In genomic region chr10:56753576-56753975, GRCm38 (mm10) we compare ENCODE assay signal across 15 mouse cellular contexts.
DNase-seq lines count a peak whose midpoint lies in the region; TF ChIP-seq lines count a peak whose summit lies in the region.
"Had no signal": no experiment of that assay in that cellular context is flagged by ENCODE, and none has a peak within 500 bp of the region (broad histone marks: within the 10 kb centered on the region; RNA-seq: fewer than 3 reads in every experiment).

No protein-coding gene starts in this region.

- TF ChIP-seq CTCF in gastrocnemius, adult 2 months (IDR thresholded peaks at IDR 0.05), result no peak
- TF ChIP-seq CTCF in layer of hippocampus, adult 2 months (conservative IDR thresholded peaks at IDR 0.05), result no peak

- H3K27ac ChIP-seq in gastrocnemius, adult 2 months, result peak overlapping the region; percentile 66
- peak overlapping the region; percentile 63; the same call in 1 of the 2 replicates for H3K27ac ChIP-seq in layer of hippocampus, adult 2 months
- H3K27ac ChIP-seq: embryonic facial prominence, embryonic 12.5 days; forebrain, embryonic 15.5 days; hindbrain, embryonic 13.5 days had no signal

- H3K4me3 ChIP-seq in gastrocnemius, adult 2 months, result no peak overlapping the region
- no peak overlapping the region for H3K4me3 ChIP-seq in layer of hippocampus, adult 2 months
- H3K4me3 ChIP-seq: embryonic facial prominence, embryonic 12.5 days; forebrain, embryonic 15.5 days; heart, embryonic 12.5 days; hindbrain, embryonic 13.5 days had no signal

- DNase-seq in gastrocnemius, adult 2 months, result no peak
- DNase-seq in gastrocnemius, adult 18-20 months (ENCODE audit: low spot score), result no peak
- DNase-seq in layer of hippocampus, adult 2 months (ENCODE audit: low spot score in 2 of 2), result no peak
- DNase-seq in layer of hippocampus, adult 8-10 months (ENCODE audit: low spot score in 2 of 2), result no peak
- DNase-seq in adrenal gland, postnatal 36 days, result peak; percentile 36
- no peak for DNase-seq in urinary bladder, postnatal 36 days (ENCODE audit: low spot score in 2 of 2)
- DNase-seq in thymus, postnatal 10 days (ENCODE audit: low spot score in 2 of 2), result no peak
- DNase-seq: cerebellum, adult 11-12 months; cerebellum, adult 9-10 months; cerebellum, postnatal 25 days; gastrocnemius, postnatal 14 days had no signal

- intact Hi-C loops in gastrocnemius, adult 2 months (cut with DNase I), result loop anchor here (10.0 kb wide), 1 partner anchor 69 kb away; no protein-coding TSS in a partner anchor

Comparison
In these comparisons a context has a peak if more than half of its experiments do, and no peak if none do; other contexts are left out.
1. DNase-seq: peak in adrenal gland, postnatal 36 days (2 of 2); none in gastrocnemius, adult 2 months (single experiment), gastrocnemius, adult 18-20 months (single experiment), layer of hippocampus, adult 2 months (0 of 2), layer of hippocampus, adult 8-10 months (0 of 2), urinary bladder, postnatal 36 days (0 of 2) and thymus, postnatal 10 days (0 of 2).